Mouse (Mus musculus) olfactory bulb, adult 2 months (tissue): ENCODE results near the gene Epha10.

Source experiments
- CTCF ChIP-seq: fragments of 200-500 bp; IDR thresholded peaks from 2 replicates; pipeline ENCODE4 v1.5.1; 2012; ENCODE audit warnings: low read depth, mild to moderate bottlenecking, low read length, moderate library complexity; ENCODE audit not compliant: insufficient read depth
- POLR2A ChIP-seq: fragments of 200-500 bp; IDR thresholded peaks from 2 replicates; pipeline ENCODE4 v1.6.1; 2012; ENCODE audit warnings: mild to moderate bottlenecking, low read depth, low read length, moderate library complexity; ENCODE audit not compliant: insufficient read depth

GRCm38 (mm10) chr4:124838035-124838700 is 42.5 kb upstream of the Epha10 start:
- no peak for TF ChIP-seq CTCF
- TF ChIP-seq POLR2A: no peak
